Mouse (Mus musculus) liver, embryonic 12.5 days (tissue): Measurements from ENCODE around the gene Spaca9. TPM values are rescaled to one million over a fixed set of nuclear protein-coding genes. Genes with fewer than 3 reads are reported as not detected.

Experiments used
- ATAC-seq: fragments of 200-750 bp; cut with Nextera tagmentation; 2 replicates; pipeline ENCODE4 v1.8.0; 2017; ENCODE audit warnings: moderate number of reproducible peaks, mild to moderate bottlenecking, moderate library complexity
- H3K27ac ChIP-seq: fragments of 300-500 bp; sonication (generic); 2 replicates; pipeline ENCODE4 v1.5.1; 2016; ENCODE audit warnings: mild to moderate bottlenecking
- H3K27me3 ChIP-seq: fragments of 300-500 bp; sonication (generic); replicated peaks from 2 replicates; pipeline ENCODE4 v1.6.1; 2016; ENCODE audit warnings: mild to moderate bottlenecking, moderate library complexity
- H3K36me3 ChIP-seq: fragments of 300-500 bp; sonication (generic); 2 replicates; pipeline ENCODE4 v1.6.1; 2016; ENCODE audit warnings: mild to moderate bottlenecking, moderate library complexity
- H3K4me1 ChIP-seq: fragments of 300-500 bp; sonication (generic); 2 replicates; pipeline ENCODE4 v1.6.1; 2016
- H3K4me2 ChIP-seq: fragments of 300-500 bp; sonication (generic); 2 replicates; pipeline ENCODE4 v1.6.1; 2016; ENCODE audit warnings: mild to moderate bottlenecking, moderate library complexity
- H3K4me3 ChIP-seq: fragments of 300-500 bp; sonication (generic); 2 replicates; pipeline ENCODE4 v1.5.1; 2016; ENCODE audit warnings: mild to moderate bottlenecking, moderate library complexity
- H3K9ac ChIP-seq: fragments of 300-500 bp; sonication (generic); 2 replicates; pipeline ENCODE4 v1.6.1; 2016; ENCODE audit warnings: mild to moderate bottlenecking, moderate library complexity
- H3K9me3 ChIP-seq: fragments of 300-500 bp; sonication (generic); replicated peaks from 2 replicates; pipeline ENCODE4 v1.6.1; 2016; ENCODE audit warnings: mild to moderate bottlenecking, moderate library complexity
- WGBS: fragments of 180-500 bp; shearing (Covaris S2); methylation state at CpG from one replicate; pipeline ENCODE4 v1.1.7; 2016; ENCODE audit not compliant: insufficient replicate concordance; 5-methylcytosine and 5-hydroxymethylcytosine counted together
- polyA plus RNA-seq: library from polyadenylated mRNA; unstranded; fragments of >200 nt; fragmentation: Nextera tagmentation; extraction: Ambion mirVana; gene quantifications from 2 replicates; pipeline ENCODE4 v1.2.1, GENCODE M21; 2016

Gene Spaca9
- polyA plus RNA-seq = 1.9 and 2.6 TPM in 2 replicates

- Histone ChIP-seq H3K9me3 (no peaks in the 10 kb centered on the region), H3K9ac (peak within 1 kb of the TSS; percentile 57), H3K36me3 (no peaks in the 10 kb centered on the region), H3K27ac (0 out of 2 replicates have a peak within 1 kb of the TSS, but pooled peaks have one; percentile 46), H3K4me2 (peak within 1 kb of the TSS; percentile 91), H3K4me3 (peak within 1 kb of the TSS; percentile 66), H3K4me1 (peaks cover 47% of the 10 kb centered on the region), H3K27me3 (peaks cover 14% of the 10 kb centered on the region)
- WGBS = 1% methylated on average over 53 of the region's 53 CpGs
- peak; percentile 20; the same call in 1 of the 2 replicates for ATAC-seq
These were observed at the start of gene Spaca9, which contains the start of gene Ak8 for GRCm38 (mm10) chr2:28699361-28700335. Spaca9 (minus strand) TSS chr2:28699727. Ak8 (plus strand) TSS chr2:28700164.

- Histone ChIP-seq H3K4me1 (0 out of 2 replicates have a peak, but pooled peaks cover 2% of the 10 kb centered on the region), H3K27ac (no peak overlapping the region), H3K27me3 (peaks cover 43% of the 10 kb centered on the region), H3K36me3 (no peaks in the 10 kb centered on the region), H3K4me3 (no peak overlapping the region), H3K9me3 (no peaks in the 10 kb centered on the region), H3K9ac (no peak overlapping the region), H3K4me2 (no peak overlapping the region)
- 71% methylated on average over 2 of the region's 2 CpGs for WGBS
- no peak for ATAC-seq
These were observed 48.2 kb upstream of the Spaca9 start for GRCm38 (mm10) chr2:28747705-28748104.

- H3K4me3 ChIP-seq = no peak overlapping the region
- H3K4me2 ChIP-seq = no peak overlapping the region
- 0 out of 2 replicates have a peak, but pooled peaks cover 2% of the 10 kb centered on the region for H3K4me1 ChIP-seq
- no peak for ATAC-seq
- H3K9ac ChIP-seq = no peak overlapping the region
- no peaks in the 10 kb centered on the region for H3K36me3 ChIP-seq
- H3K9me3 ChIP-seq = no peaks in the 10 kb centered on the region
- 64% methylated on average over 15 of the region's 15 CpGs for WGBS
- H3K27ac ChIP-seq = no peak overlapping the region
- H3K27me3 ChIP-seq = peaks cover 40% of the 10 kb centered on the region
These were observed 47.3 kb upstream of the Spaca9 start for GRCm38 (mm10) chr2:28746682-28747332.

- H3K27me3 ChIP-seq = peaks cover 22% of the 10 kb centered on the region; the same call in 1 of the 2 replicates
- no peaks in the 10 kb centered on the region for H3K4me1 ChIP-seq
- H3K9me3 ChIP-seq = no peaks in the 10 kb centered on the region
- no peak overlapping the region for H3K9ac ChIP-seq
- H3K27ac ChIP-seq = no peak overlapping the region
- no peak overlapping the region for H3K4me3 ChIP-seq
- no peaks in the 10 kb centered on the region for H3K36me3 ChIP-seq
- H3K4me2 ChIP-seq = no peak overlapping the region
- 60% methylated on average over 8 of the region's 8 CpGs for WGBS
- no peak for ATAC-seq
These were observed 43.2 kb upstream of the Spaca9 start for GRCm38 (mm10) chr2:28742701-28743100.

GRCm38 (mm10) chr2:28740159-28740558 lies 40.6 kb upstream of the Spaca9 start:
- H3K36me3 ChIP-seq = no peaks in the 10 kb centered on the region
- ATAC-seq = no peak
- no peaks in the 10 kb centered on the region for H3K9me3 ChIP-seq
- H3K4me1 ChIP-seq = no peaks in the 10 kb centered on the region
- WGBS = 71% methylated on average over 5 of the region's 5 CpGs
- no peak overlapping the region for H3K27ac ChIP-seq
- no peak overlapping the region for H3K9ac ChIP-seq
- no peak overlapping the region for H3K4me3 ChIP-seq
- no peak overlapping the region for H3K4me2 ChIP-seq
- peaks cover 17% of the 10 kb centered on the region; the same call in 1 of the 2 replicates for H3K27me3 ChIP-seq

GRCm38 (mm10) chr2:28737112-28737511 lies 37.6 kb upstream of the Spaca9 start:
- Histone ChIP-seq H3K27ac (no peak overlapping the region), H3K4me3 (no peak overlapping the region), H3K9ac (no peak overlapping the region), H3K9me3 (no peaks in the 10 kb centered on the region), H3K4me2 (no peak overlapping the region), H3K36me3 (no peaks in the 10 kb centered on the region), H3K27me3 (peaks cover 14% of the 10 kb centered on the region; the same call in 1 of the 2 replicates), H3K4me1 (no peaks in the 10 kb centered on the region)
- 76% methylated on average over 5 of the region's 5 CpGs for WGBS
- ATAC-seq = no peak

- H3K4me2 ChIP-seq = no peak overlapping the region
- H3K27me3 ChIP-seq = peaks cover 23% of the 10 kb centered on the region
- no peaks in the 10 kb centered on the region for H3K9me3 ChIP-seq
- ATAC-seq = no peak
- no peaks in the 10 kb centered on the region for H3K36me3 ChIP-seq
- no peak overlapping the region for H3K27ac ChIP-seq
- no peaks in the 10 kb centered on the region for H3K4me1 ChIP-seq
- no peak overlapping the region for H3K4me3 ChIP-seq
- no peak overlapping the region for H3K9ac ChIP-seq
These were observed 31.1 kb upstream of the Spaca9 start for GRCm38 (mm10) chr2:28730676-28731075.

GRCm38 (mm10) chr2:28727786-28728404 lies 28.4 kb upstream of the Spaca9 start:
- Histone ChIP-seq H3K27me3 (peaks cover 33% of the 10 kb centered on the region; the same call in 1 of the 2 replicates), H3K9ac (no peak overlapping the region), H3K27ac (no peak overlapping the region), H3K4me1 (no peaks in the 10 kb centered on the region), H3K36me3 (no peaks in the 10 kb centered on the region), H3K4me3 (no peak overlapping the region), H3K4me2 (no peak overlapping the region), H3K9me3 (no peaks in the 10 kb centered on the region)
- 53% methylated on average over 16 of the region's 16 CpGs for WGBS
- no peak for ATAC-seq

- H3K9ac ChIP-seq = no peak overlapping the region
- 54% methylated on average over 9 of the region's 9 CpGs for WGBS
- no peaks in the 10 kb centered on the region for H3K9me3 ChIP-seq
- H3K4me2 ChIP-seq = no peak overlapping the region
- no peaks in the 10 kb centered on the region for H3K36me3 ChIP-seq
- no peak overlapping the region for H3K4me3 ChIP-seq
- H3K27ac ChIP-seq = no peak overlapping the region
- H3K4me1 ChIP-seq = no peaks in the 10 kb centered on the region
- ATAC-seq = no peak
- H3K27me3 ChIP-seq = peaks cover 24% of the 10 kb centered on the region; the same call in 1 of the 2 replicates
These were observed 24.4 kb upstream of the Spaca9 start for GRCm38 (mm10) chr2:28723912-28724311.

- 77% methylated on average over 8 of the region's 8 CpGs for WGBS
- H3K9me3 ChIP-seq = no peaks in the 10 kb centered on the region
- H3K36me3 ChIP-seq = no peaks in the 10 kb centered on the region
- no peak overlapping the region for H3K9ac ChIP-seq
- ATAC-seq = no peak
- no peak overlapping the region for H3K27ac ChIP-seq
- H3K27me3 ChIP-seq = 0 out of 2 replicates have a peak, but pooled peaks cover 10% of the 10 kb centered on the region
- no peak overlapping the region for H3K4me2 ChIP-seq
- H3K4me3 ChIP-seq = no peak overlapping the region
- H3K4me1 ChIP-seq = no peaks in the 10 kb centered on the region
These were observed 22.9 kb upstream of the Spaca9 start for GRCm38 (mm10) chr2:28722419-28722818.

GRCm38 (mm10) chr2:28713036-28713435 lies 13.5 kb upstream of the Spaca9 start:
- H3K4me1 ChIP-seq = no peaks in the 10 kb centered on the region
- no peaks in the 10 kb centered on the region for H3K9me3 ChIP-seq
- no peaks in the 10 kb centered on the region for H3K36me3 ChIP-seq
- 74% methylated on average over 8 of the region's 8 CpGs for WGBS
- no peak overlapping the region for H3K4me2 ChIP-seq
- H3K27me3 ChIP-seq = no peaks in the 10 kb centered on the region
- no peak overlapping the region for H3K4me3 ChIP-seq
- no peak overlapping the region for H3K9ac ChIP-seq
- no peak overlapping the region for H3K27ac ChIP-seq
- no peak for ATAC-seq
